Mouse (Mus musculus): ENCODE data around the gene Slc48a1. TPM values are rescaled to one million over a fixed set of nuclear protein-coding genes. Genes with fewer than 3 reads are reported as not detected.

Slc48a1 gene
- polyA plus RNA-seq, 1 experiment, result 22.1 TPM

GRCm38 (mm10) chr15:97839012-97839411, 60.7 kb downstream of the Slc48a1 start:
- no peak for TF ChIP-seq POLR2A (IDR thresholded peaks at IDR 0.05; ENCODE audit: low read depth, low read length)
- TF ChIP-seq CTCF (IDR thresholded peaks at IDR 0.05; ENCODE audit: extremely low read depth, insufficient read length, insufficient replicate concordance, low read depth, low read length), result no peak
- Histone ChIP-seq H3K4me3 (ENCODE audit: low read depth, low read length) (no peak overlapping the region), H3K27ac (ENCODE audit: insufficient read depth, low read depth, low read length) (no peak overlapping the region), H3K4me1 (ENCODE audit: control insufficient read depth, insufficient read depth, insufficient read length, low read length) (peaks cover 32% of the 10 kb centered on the region), H3K36me3 (ENCODE audit: control insufficient read depth, insufficient read depth, low read length) (no peaks in the 10 kb centered on the region), H3K27me3 (ENCODE audit: control insufficient read depth, insufficient read depth, low read length) (no peaks in the 10 kb centered on the region)
- WGBS, result 95% methylated on average over 2 of the region's 2 CpGs

- 75% methylated on average over 4 of the region's 4 CpGs for WGBS
Measured at GRCm38 (mm10) chr15:97839473-97839872, 61.2 kb downstream of the Slc48a1 start.

GRCm38 (mm10) chr15:97839991-97840455, 61.7 kb downstream of the Slc48a1 start:
- no peak for TF ChIP-seq POLR2A (IDR thresholded peaks at IDR 0.05; ENCODE audit: low read depth, low read length)
- peak; percentile 13; the same call in 1 of the 2 replicates for TF ChIP-seq CTCF (IDR thresholded peaks at IDR 0.05; ENCODE audit: extremely low read depth, insufficient read length, insufficient replicate concordance, low read depth, low read length)
- Histone ChIP-seq H3K4me1 (ENCODE audit: control insufficient read depth, insufficient read depth, insufficient read length, low read length) (peaks cover 32% of the 10 kb centered on the region), H3K27me3 (ENCODE audit: control insufficient read depth, insufficient read depth, low read length) (no peaks in the 10 kb centered on the region), H3K36me3 (ENCODE audit: control insufficient read depth, insufficient read depth, low read length) (no peaks in the 10 kb centered on the region), H3K4me3 (ENCODE audit: low read depth, low read length) (no peak overlapping the region), H3K27ac (ENCODE audit: insufficient read depth, low read depth, low read length) (peak overlapping the region; percentile 13)
- 29% methylated on average over 3 of the region's 3 CpGs for WGBS

More at GRCm38 (mm10) chr15:97839473-97839872, 61.2 kb downstream of the Slc48a1 start:
- no peak overlapping the region for H3K4me3 ChIP-seq (ENCODE audit: low read depth, low read length)
- TF ChIP-seq POLR2A (IDR thresholded peaks at IDR 0.05; ENCODE audit: low read depth, low read length) (no peak), CTCF (IDR thresholded peaks at IDR 0.05; ENCODE audit: extremely low read depth, insufficient read length, insufficient replicate concordance, low read depth, low read length) (no peak)
- no peaks in the 10 kb centered on the region for H3K27me3 ChIP-seq (ENCODE audit: control insufficient read depth, insufficient read depth, low read length)
- H3K36me3 ChIP-seq (ENCODE audit: control insufficient read depth, insufficient read depth, low read length), result no peaks in the 10 kb centered on the region
- H3K27ac ChIP-seq (ENCODE audit: insufficient read depth, low read depth, low read length), result peak overlapping the region; percentile 13
- H3K4me1 ChIP-seq (ENCODE audit: control insufficient read depth, insufficient read depth, insufficient read length, low read length), result peaks cover 32% of the 10 kb centered on the region

GRCm38 (mm10) chr15:97840781-97841180, 62.5 kb downstream of the Slc48a1 start:
- H3K27me3 ChIP-seq (ENCODE audit: control insufficient read depth, insufficient read depth, low read length), result no peaks in the 10 kb centered on the region
- TF ChIP-seq CTCF (IDR thresholded peaks at IDR 0.05; ENCODE audit: extremely low read depth, insufficient read length, insufficient replicate concordance, low read depth, low read length), result no peak
- no peak for TF ChIP-seq POLR2A (IDR thresholded peaks at IDR 0.05; ENCODE audit: low read depth, low read length)
- H3K36me3 ChIP-seq (ENCODE audit: control insufficient read depth, insufficient read depth, low read length), result no peaks in the 10 kb centered on the region
- WGBS, result 80% methylated on average over 1 of the region's 1 CpGs
- no peak overlapping the region; the same call in 1 of the 2 replicates for H3K27ac ChIP-seq (ENCODE audit: insufficient read depth, low read depth, low read length)
- peaks cover 32% of the 10 kb centered on the region for H3K4me1 ChIP-seq (ENCODE audit: control insufficient read depth, insufficient read depth, insufficient read length, low read length)
- H3K4me3 ChIP-seq (ENCODE audit: low read depth, low read length), result no peak overlapping the region

GRCm38 (mm10) chr15:97841383-97841782, 63.1 kb downstream of the Slc48a1 start:
- WGBS, result 89% methylated on average over 6 of the region's 6 CpGs
- TF ChIP-seq CTCF (IDR thresholded peaks at IDR 0.05; ENCODE audit: extremely low read depth, insufficient read length, insufficient replicate concordance, low read depth, low read length) (no peak), POLR2A (IDR thresholded peaks at IDR 0.05; ENCODE audit: low read depth, low read length) (no peak)
- H3K36me3 ChIP-seq (ENCODE audit: control insufficient read depth, insufficient read depth, low read length), result no peaks in the 10 kb centered on the region
- H3K4me3 ChIP-seq (ENCODE audit: low read depth, low read length), result no peak overlapping the region
- peaks cover 28% of the 10 kb centered on the region for H3K4me1 ChIP-seq (ENCODE audit: control insufficient read depth, insufficient read depth, insufficient read length, low read length)
- H3K27me3 ChIP-seq (ENCODE audit: control insufficient read depth, insufficient read depth, low read length), result no peaks in the 10 kb centered on the region
- H3K27ac ChIP-seq (ENCODE audit: insufficient read depth, low read depth, low read length), result no peak overlapping the region

- Histone ChIP-seq H3K4me1 (ENCODE audit: control insufficient read depth, insufficient read depth, insufficient read length, low read length) (peaks cover 23% of the 10 kb centered on the region), H3K27me3 (ENCODE audit: control insufficient read depth, insufficient read depth, low read length) (no peaks in the 10 kb centered on the region), H3K27ac (ENCODE audit: insufficient read depth, low read depth, low read length) (no peak overlapping the region), H3K4me3 (ENCODE audit: low read depth, low read length) (no peak overlapping the region), H3K36me3 (ENCODE audit: control insufficient read depth, insufficient read depth, low read length) (no peaks in the 10 kb centered on the region)
- TF ChIP-seq POLR2A (IDR thresholded peaks at IDR 0.05; ENCODE audit: low read depth, low read length) (no peak), CTCF (IDR thresholded peaks at IDR 0.05; ENCODE audit: extremely low read depth, insufficient read length, insufficient replicate concordance, low read depth, low read length) (no peak)
- 87% methylated on average over 6 of the region's 6 CpGs for WGBS
Measured at GRCm38 (mm10) chr15:97842058-97842457, 63.7 kb downstream of the Slc48a1 start.

Other genes starting within 250 kb of the Slc48a1 start
- 0.55 and 0.63 TPM in 2 replicates for gene Rpap3, start 72.7 kb upstream of the Slc48a1 start, polyA plus RNA-seq (2012; rRNA removed)
- gene Endou, start 47.2 kb upstream of the Slc48a1 start, polyA plus RNA-seq (2012; rRNA removed), result 0.24 and 0.51 TPM in 2 replicates
- gene Rapgef3, start 10.5 kb upstream of the Slc48a1 start, polyA plus RNA-seq (2012; rRNA removed), result 11.3 and 17.1 TPM in 2 replicates
- gene Hdac7, start 66.0 kb downstream of the Slc48a1 start, polyA plus RNA-seq (2012; rRNA removed), result 21.3 and 29.9 TPM in 2 replicates
- gene Vdr, start 132.1 kb downstream of the Slc48a1 start, polyA plus RNA-seq (2012; rRNA removed), result 100 and 151 TPM in 2 replicates
- gene Tmem106c, start 185.7 kb downstream of the Slc48a1 start, polyA plus RNA-seq (2012; rRNA removed), result 7.1 and 8.6 TPM in 2 replicates
- gene Col2a1, start 226.2 kb downstream of the Slc48a1 start, polyA plus RNA-seq (2012; rRNA removed), result 0.03 TPM in 1 of 2 replicates, not detected in the other

Data from small intestine, adult 2 months (tissue).